Mouse (Mus musculus) mouse embryonic stem cell (cell line): ENCODE data around the gene Ifitm10.
"Not testable (repeated sequence)": the region's sequence is repeated elsewhere in the genome, so short reads cannot be mapped to it uniquely, and the experiment has no call there.

Experiments used
- in situ Hi-C, 2 experiments: fragments of 300-500 bp; cut with MboI; formaldehyde crosslinking; loops; 1 replicate in 1 of 2; 3 replicates in 1 of 2; pipeline ENCODE4 v1.14.3; 2019 to 2020; ENCODE audit warnings: low sequenced_read_pairs in 2 of 2, low pct_unique_long_range_greater_than_20kb in 1 of 2, mixed read lengths in 1 of 2; ENCODE audit not compliant: unreplicated experiment in 1 of 2

The Ifitm10 gene

GRCm38 (mm10) chr7:142373641-142374412 lies at the start of gene Ifitm10:
Ifitm10 (minus strand) TSS chr7:142373753.
- in situ Hi-C loops = no loop called here

GRCm38 (mm10) chr7:142421826-142422225 lies 48.3 kb upstream of the Ifitm10 start:
- in situ Hi-C loops = no loop called here

DNA sequence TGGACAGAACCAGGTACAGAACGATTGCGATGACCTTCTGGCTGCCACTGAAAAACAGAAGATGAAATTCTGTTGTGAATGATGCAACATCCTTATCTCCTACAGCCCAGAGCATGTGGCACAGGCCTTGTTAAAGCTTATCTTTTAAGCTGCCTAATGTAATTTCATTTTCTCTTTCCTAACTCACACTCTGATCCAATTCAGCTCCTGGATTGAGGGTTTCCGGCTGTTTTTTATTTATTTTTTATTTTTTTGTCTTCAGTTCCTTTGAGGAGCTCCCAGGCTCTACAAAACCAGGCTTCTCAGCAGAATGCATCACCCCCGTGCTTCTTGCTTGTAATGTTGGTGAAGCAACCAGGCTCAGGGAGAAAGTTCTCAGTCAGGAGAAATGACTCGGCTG lies 46.3 kb upstream of the Ifitm10 start:
- in situ Hi-C loops = no loop called here

GRCm38 (mm10) chr7:142418679-142419078 lies 45.1 kb upstream of the Ifitm10 start:
- in situ Hi-C loops = no loop called here

- in situ Hi-C loops = no loop called here
Observed at GRCm38 (mm10) chr7:142418027-142418426, 44.5 kb upstream of the Ifitm10 start.

DNA sequence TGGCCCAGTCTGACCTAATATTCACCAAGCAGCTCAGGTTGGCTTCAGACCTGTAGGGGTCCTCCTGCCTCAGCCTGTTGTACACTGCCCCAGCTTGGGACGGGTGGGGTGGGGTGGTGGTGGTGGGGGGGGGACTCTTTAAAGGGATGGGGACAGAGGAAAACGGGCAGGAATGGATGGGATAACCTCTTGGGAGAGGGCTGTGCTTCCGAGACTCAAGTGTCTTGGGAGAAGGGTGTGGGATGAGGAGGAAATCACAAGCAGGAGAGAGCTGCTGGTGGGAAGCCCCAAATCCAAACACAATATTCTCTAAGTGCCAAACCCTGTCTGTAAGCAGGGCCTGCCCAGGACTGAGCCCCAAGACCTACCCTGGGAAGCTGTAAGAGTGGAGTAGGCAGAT lies 42.7 kb upstream of the Ifitm10 start:
- in situ Hi-C loops = no loop called here

DNA sequence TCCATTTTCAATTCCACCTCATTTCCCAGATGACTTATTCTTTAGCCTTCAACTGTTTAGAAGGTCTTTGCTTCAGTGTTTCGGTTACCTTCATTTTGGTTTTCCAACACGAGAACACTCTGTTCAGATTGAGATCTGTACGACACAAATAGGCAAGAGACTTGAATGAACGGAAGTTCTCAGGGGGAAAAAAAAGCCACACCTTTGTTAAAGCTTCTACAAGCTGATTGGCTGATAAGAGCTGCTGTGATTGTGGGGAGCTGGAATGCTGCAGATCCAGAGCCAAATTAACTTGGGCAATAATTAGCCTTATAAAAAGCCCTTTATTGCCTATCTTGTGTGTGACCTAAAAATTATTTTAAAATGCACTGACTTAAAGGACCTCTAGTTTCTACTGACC lies 41.8 kb upstream of the Ifitm10 start:
- in situ Hi-C loops = no loop called here

DNA sequence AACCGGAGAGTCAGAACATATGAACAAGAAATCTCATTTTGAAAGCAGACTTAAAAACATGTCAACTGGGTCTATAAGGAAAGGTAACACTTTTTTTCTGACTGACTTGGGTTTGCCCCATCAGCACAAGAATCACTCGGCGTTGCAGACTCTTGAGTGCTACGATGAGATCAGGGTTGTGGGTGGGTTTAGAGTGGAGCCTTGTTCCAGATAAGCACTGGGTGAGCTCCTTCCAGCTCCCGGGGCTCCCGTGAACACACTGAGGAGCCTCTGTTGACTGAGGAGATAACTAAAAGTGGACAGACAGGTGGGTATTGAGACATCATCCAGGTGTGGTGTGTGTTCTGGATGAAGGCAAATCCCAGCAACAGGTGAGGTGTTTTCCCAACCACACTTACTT lies 39.7 kb upstream of the Ifitm10 start:
- in situ Hi-C loops = no loop called here

GRCm38 (mm10) chr7:142409603-142410002 lies 36.0 kb upstream of the Ifitm10 start:
- in situ Hi-C loops = no loop called here

- in situ Hi-C loops = no loop called here
Observed at GRCm38 (mm10) chr7:142408686-142409085, 35.1 kb upstream of the Ifitm10 start.

DNA sequence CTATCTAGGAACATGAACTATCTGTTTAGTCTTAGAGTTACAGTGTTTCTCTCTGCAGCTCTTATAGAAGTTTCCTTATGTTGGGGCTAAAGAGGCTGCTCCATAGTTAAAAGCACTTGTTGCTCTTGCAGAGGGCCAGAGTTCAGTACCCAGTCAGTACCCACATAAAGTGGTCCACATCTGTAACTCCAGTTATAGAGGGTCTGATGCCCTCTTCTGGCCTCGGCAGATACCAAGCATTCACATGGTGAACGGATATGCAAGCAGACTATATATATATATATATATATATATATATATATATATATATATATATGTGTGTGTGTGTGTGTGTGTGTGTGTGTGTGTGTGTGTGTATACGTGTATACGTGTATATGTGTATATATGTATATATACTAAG lies 34.4 kb upstream of the Ifitm10 start:
- in situ Hi-C loops = no loop called here

DNA sequence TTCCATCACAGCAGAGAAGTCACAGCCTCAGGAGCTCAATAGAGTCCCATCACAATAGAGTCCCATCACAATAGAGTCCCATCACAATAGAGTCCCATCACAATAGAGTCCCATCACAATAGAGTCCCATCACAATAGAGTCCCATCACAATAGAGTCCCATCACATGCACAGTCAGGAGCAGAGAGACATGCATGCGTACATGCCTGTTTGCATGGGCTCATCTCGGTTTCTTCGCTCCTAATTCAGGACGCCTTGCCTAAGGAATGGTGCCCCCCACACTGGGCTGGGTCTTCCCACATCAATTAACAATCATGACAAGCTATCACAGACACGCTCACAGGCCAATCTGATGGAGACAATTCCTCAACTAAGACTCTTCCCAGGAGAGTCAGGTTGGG lies 31.6 kb upstream of the Ifitm10 start:
- in situ Hi-C loops = not testable (repeated sequence)

DNA sequence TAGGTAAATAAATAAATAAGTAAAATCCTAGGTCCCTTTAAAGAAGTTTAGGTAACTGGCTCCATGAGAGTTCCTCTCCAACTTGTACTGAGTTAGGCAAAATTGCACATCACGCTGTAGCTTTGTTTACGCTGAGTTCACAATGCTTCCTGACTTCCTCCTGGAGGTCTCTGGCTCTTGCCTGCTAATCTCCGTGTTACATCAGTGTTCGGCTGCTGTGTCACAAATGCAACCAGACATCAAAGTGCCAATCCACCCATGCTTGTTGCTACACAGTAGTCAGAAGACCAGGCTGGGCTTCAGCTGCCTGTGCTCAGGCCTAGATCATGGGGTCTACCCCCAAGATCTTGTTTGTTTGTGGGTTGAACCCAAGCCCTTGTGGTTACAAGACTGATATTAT lies 30.0 kb upstream of the Ifitm10 start:
- in situ Hi-C loops = no loop called here

DNA sequence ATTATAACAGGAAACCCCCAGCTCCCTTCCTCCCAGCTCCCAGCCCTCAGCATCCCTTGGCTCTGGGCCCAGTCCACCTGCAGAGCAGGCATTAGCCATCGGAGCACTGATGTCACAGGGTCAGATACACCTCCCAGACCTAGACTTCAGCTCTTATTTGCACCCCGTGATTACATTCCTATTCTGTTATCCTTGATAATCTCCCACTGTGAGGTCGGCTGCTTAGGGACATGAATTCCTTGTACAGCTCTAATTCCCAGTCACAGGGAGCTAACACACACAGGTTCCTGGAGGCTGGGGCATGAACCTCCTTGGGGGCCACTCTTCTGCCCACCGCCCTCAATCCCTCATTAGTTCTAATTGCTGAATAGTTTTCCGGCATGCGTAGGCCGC lies 27.2 kb upstream of the Ifitm10 start:
- in situ Hi-C loops = no loop called here

- in situ Hi-C loops = no loop called here
Observed at GRCm38 (mm10) chr7:142400112-142400749, 26.7 kb upstream of the Ifitm10 start.

DNA sequence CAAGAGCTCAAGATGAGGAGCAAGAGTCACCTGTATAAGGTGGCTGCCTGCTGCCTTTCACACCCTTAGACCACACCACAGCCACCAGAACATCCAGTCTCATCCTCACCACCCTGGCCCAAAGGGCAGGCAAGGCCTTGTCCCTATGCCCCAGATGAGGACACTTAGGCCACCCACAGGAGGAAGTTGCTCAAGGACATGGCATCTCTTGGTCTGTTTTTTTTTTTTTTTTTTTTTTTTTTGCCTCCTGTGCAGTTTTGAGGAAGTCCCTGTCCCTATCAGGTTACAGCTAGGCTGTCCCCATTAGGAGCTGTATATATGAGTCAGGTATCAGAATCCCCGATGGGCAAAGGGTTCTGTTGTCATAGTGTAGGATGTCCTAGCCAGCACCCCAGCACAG lies 25.7 kb upstream of the Ifitm10 start:
- in situ Hi-C loops = no loop called here

DNA sequence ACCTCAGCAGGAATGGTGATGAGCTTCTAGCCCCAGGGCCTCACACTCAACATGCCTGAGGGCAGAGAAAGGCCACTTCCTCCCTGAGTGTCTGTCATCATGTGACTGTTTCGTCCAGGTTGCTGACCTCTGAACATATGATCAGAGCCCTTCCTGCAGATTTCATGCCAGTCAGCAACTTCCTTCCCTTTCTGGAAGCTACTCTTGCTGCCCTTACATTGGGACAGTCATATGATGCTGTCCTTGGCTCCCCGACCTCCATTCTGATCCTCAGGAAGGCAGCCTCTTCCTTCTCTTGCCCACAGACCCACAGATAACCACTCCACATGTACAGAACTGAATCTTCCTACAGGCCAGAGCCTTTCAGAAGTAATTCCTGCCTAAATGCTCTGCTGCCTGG lies 24.5 kb upstream of the Ifitm10 start:
- in situ Hi-C loops = no loop called here

GRCm38 (mm10) chr7:142396611-142397010 lies 23.1 kb upstream of the Ifitm10 start:
- in situ Hi-C loops = no loop called here

GRCm38 (mm10) chr7:142395472-142395871 lies 21.9 kb upstream of the Ifitm10 start:
- in situ Hi-C loops = no loop called here
